Mouse (Mus musculus) C3H10T1/2 (cell line): ENCODE results near the gene Egflam. TPM values are rescaled to one million over a fixed set of nuclear protein-coding genes. Genes with fewer than 3 reads are reported as not detected.

Experiments
- polyA plus RNA-seq, 2 experiments: library from polyadenylated mRNA; unstranded; fragments of >200 nt; fragmentation: generic; extraction: Trizol; gene quantifications; one replicate each; pipeline ENCODE4 v1.2.1; 2012; ENCODE audit warnings: missing spikeins in 2 of 2

Egflam gene
- not detected for polyA plus RNA-seq

GRCm38 (mm10) chr15:7397818-7398608, at the start of gene Egflam:
Gene Egflam (minus strand): TSS chr15:7398395.

